Mouse (Mus musculus) embryo, embryonic 11 days (tissue): Measurements from ENCODE around the gene 4930480E11Rik.
"Not testable (repeated sequence)": the region's sequence is repeated elsewhere in the genome, so short reads cannot be mapped to it uniquely, and the experiment has no call there.

Source experiments
- DNase-seq: peaks from one replicate; pipeline ENCODE4 v3.0.0-alpha.2; 2015

The 4930480E11Rik gene

DNA sequence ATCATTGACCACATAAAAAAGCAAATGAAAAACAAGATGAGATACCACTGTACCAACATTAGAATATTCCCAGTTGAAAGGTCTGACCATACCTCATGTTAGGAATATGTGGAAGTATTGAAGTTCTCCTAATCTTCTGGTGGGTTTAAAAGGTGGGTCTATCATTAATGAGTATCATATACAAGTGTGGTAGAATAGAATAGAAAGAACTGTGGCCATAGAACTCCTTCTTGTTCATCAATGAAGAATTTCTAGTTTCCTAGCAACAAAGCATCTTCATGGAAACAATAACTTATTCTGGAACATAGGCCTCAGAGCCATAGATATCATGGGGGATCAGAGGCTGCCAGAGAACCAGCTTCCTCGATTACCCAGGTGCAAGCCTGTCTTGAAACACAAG is at the start of gene 4930480E11Rik:
4930480E11Rik (plus strand) TSS at position 301 of the 400 bp plus-strand sequence.
- no peak for DNase-seq

DNA sequence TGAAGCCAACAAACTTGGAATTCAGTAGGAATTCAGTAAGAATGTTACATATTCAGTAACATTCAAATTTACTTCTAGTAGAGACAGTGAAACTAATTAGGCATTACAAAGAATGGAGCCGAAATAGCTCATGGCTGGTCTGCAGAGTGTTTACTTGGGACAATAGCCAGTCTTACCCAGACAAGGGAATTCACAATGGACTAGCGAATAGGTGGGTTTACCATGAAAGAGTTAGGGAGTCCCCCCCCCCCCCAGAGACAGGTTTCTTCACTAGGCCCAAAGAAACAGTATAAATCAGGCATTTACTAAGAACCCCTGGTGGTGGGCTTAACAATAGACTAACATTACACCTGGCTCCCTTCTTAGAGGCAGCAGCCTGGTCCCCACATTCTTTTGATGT is 33.9 kb downstream of the 4930480E11Rik start:
- DNase-seq = not testable (repeated sequence)
